Mouse (Mus musculus) large intestine, adult 2 months (tissue): ENCODE measurements around the gene Gm12248. TPM values are rescaled to one million over a fixed set of nuclear protein-coding genes. Genes with fewer than 3 reads are reported as not detected.

Source experiments
- DNase-seq: peaks from one replicate; pipeline ENCODE4 v3.0.0-alpha.2; 2012; ENCODE audit warnings: low read depth, low spot score
- WGBS: fragments of 180-500 bp; shearing (Covaris S2); methylation state at CpG from one replicate; pipeline ENCODE4 v1.1.7; 2018; 5-methylcytosine and 5-hydroxymethylcytosine counted together
- polyA plus RNA-seq: library from polyadenylated mRNA; depleted of rRNA; stranded (reverse); fragments of >200 nt; gene quantifications from 2 replicates; pipeline ENCODE4 v1.2.3, GENCODE M21; 2012; rRNA removed

Gm12248 gene
- 0.16 and 0.29 TPM in 2 replicates for polyA plus RNA-seq

DNA sequence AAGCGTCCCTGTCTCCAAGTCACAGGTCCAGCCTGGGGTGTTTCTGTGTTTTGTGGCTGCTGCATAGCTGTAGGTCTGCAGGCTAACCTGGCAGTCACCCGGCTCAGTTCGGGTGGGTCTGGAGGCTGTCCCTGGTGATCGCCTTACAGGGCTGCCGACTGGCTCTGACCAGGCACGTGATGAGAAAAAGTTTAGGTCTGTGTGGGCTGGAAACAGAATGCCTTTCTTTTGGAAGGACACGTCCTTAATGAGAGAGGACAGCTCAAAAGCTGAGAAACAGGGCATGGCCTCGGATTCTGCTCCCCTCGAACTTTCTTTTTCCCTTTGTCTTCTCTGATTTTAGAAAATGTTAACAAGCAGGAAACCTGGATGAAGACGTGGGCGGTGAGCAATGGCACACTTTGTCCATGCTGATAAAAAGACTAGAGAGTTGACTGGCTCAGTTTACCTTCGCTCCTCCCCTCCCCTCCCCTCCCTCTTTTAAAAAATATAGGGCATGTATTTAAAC lies at the start of gene Gm12248:
Gene Gm12248 (minus strand): TSS at position 114 of the 508 bp plus-strand sequence.
- no peak for DNase-seq
- 17% methylated on average over 12 of the region's 12 CpGs for WGBS

- 90% methylated on average over 3 of the region's 3 CpGs for WGBS
- DNase-seq = no peak
Observed at GRCm38 (mm10) chr11:58139466-58139865, 46.5 kb upstream of the Gm12248 start.

DNA sequence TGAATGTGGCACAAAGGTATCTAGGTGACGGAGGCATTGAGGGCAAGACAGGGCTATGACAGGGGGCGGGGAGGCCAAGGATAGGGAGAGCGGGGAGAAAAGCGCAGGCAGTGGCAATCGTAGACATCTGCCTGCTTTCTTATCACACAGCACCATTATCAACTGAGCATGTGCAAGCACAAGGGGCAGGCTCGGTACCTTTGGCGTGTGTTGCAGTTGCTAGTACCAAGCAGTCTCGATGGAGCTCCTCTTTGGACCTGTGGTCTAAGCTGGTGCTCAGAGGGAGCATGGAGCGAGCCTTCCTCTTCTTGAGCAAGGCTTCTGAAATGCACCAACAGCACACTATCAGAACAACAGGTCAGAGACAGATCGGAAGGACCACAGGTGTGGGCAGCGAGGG lies 45.9 kb upstream of the Gm12248 start:
- 94% methylated on average over 11 of the region's 11 CpGs for WGBS
- no peak for DNase-seq

GRCm38 (mm10) chr11:58136677-58137076 lies 43.7 kb upstream of the Gm12248 start:
- no peak for DNase-seq
- WGBS = 92% methylated on average over 6 of the region's 6 CpGs

- DNase-seq = no peak
Observed at GRCm38 (mm10) chr11:58135296-58135695, 42.4 kb upstream of the Gm12248 start.

- DNase-seq = no peak
Observed at GRCm38 (mm10) chr11:58134869-58135268, 41.9 kb upstream of the Gm12248 start.

DNA sequence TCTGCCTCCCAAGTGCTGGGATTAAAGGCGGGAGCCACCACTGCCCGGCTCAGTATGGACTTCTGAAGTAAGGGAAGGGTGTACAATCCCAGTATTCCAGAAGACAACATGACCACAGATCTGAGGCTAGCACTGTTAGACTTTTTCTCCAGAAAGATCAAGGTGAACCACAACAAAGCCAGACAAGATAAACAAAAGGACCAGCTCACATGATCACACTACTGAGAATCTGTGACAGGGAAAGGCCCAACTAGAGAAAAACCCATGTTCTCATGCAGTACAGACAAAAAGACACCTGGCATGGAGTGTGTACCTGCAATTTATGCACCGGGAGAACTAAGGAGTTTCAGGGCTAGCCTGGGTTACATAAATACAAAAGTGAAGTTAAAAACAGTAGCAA lies 39.1 kb upstream of the Gm12248 start:
- 92% methylated on average over 3 of the region's 3 CpGs for WGBS
- DNase-seq = no peak

DNA sequence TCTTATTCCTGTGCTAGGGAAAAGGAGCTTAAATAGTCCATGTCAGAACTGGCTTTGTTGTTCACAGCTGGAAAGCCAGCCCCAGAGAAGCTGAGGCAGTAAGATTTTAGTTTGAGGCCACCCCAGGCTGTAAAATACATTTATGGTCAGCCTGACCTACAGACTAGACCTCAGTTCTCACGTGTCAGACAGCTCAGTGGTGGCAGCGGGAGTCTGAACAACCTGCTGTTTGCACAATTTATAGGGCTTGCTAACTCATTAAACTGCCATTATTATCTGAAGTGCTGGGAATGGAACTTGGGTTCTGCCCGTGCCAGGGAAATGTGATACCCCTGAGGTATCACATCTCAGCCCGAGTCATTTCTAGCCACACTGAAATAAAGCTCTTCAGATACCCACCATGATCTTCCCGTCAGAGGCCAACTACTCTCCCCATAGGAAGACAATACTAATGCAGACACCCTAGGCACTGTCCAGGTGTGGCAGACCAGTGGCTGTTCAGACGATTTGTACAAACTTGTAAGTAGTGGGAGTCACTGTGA lies 36.4 kb upstream of the Gm12248 start:
- 26% methylated on average over 6 of the region's 6 CpGs for WGBS

DNA sequence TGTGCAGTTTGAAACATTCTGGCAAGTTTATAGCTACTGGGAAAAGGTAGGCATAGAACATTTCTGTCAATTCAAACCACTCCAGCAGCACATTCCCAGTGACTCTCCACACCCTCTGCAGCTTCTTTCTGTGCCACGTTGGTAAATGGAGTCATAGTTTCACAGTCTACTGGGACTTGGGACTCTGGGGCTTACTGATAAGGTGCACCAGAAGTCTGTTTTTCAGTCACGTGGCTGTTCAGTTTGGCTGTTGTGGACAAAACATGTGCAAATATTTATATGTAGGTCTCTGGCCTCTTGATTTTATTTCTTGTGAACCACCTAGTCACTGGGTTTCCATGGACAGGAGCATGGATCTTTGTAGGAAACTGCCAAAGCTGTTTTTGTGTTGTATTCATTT lies 34.6 kb upstream of the Gm12248 start:
- no peak for DNase-seq
- WGBS = 78% methylated on average over 2 of the region's 2 CpGs

More for the DNA sequence above, 36.4 kb upstream of the Gm12248 start:
- no peak for DNase-seq

DNA sequence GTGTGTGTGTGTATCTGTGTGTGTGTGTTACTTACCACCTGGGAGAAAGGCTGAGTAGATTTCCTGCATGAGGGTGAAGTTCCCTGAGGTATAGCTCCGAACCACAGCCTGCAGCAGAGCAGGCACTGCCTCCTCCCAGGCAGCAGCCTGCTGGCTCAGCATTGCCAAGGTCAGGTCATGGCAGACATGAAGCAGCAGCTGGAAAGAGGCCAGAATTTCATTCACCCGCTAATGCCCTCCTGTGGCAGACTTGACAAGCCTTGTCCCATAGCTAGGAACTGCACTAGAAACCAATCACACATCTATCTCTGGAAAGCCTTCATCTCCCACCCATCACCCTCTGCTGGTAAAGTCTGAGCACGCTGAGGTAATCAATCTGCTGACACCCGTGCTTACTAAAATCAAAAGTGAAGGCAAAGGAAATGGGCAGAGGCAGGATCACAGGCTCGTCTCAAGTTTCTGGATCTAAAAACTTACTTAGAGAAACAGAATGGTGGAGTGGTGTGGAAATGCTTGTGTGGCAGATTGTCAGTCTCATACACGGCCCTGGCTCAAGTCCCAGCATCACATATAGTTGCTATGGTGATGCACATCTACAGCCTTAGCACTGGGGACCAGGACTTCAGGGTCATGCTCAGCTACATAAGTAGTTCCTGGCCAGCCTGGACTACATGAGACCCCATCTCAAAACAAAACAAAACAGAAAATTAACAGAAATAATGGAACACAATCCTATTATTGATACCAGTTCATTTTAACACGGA lies 33.6 kb upstream of the Gm12248 start:
- 54% methylated on average over 7 of the region's 7 CpGs for WGBS
- no peak for DNase-seq

DNA sequence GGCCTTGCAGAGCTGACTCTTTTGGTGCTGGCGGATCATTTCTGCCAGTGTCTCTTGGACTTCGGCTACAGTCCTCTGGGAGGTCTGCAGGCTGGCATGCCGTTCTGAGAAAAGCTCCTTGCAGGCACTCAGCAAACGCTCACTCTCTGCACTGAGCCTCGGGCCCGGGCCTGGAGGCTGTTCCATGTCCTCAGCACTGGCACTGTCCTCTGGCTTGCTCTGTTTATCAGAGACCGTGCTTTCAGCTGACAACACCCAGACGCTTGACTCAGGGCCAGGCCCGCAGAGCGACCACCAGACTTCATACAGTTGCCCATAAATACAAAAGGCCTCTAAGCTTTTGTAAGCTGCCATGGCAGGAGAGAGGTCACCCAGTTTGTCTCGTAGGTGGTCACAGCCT lies 32.1 kb upstream of the Gm12248 start:
- 76% methylated on average over 11 of the region's 11 CpGs for WGBS
- DNase-seq = no peak

- WGBS = 86% methylated on average over 2 of the region's 2 CpGs
- DNase-seq = no peak
Observed at GRCm38 (mm10) chr11:58123711-58124110, 30.8 kb upstream of the Gm12248 start.

GRCm38 (mm10) chr11:58121351-58121750 lies 28.4 kb upstream of the Gm12248 start:
- DNase-seq = no peak
- 88% methylated on average over 9 of the region's 9 CpGs for WGBS

DNA sequence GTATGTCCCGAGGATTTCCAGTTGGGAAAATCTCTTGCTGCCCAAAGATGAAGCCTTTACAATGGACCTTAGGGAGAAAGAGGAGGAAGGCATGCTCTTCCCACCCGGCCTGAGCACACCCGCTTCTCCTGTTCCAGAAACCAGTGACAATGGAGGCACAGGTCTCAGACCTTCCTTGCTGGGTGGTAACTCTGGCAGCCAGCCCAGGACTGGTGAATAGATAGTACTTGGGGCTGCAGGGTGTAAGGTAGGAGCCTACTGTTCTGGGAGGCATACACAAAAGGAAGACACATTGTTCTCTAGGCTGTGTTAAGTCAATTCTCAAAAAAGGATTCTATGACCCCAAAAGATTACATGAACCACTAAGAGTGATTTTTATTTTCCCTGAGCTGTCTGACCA lies 27.7 kb upstream of the Gm12248 start:
- WGBS = 66% methylated on average over 3 of the region's 3 CpGs
- no peak for DNase-seq

DNA sequence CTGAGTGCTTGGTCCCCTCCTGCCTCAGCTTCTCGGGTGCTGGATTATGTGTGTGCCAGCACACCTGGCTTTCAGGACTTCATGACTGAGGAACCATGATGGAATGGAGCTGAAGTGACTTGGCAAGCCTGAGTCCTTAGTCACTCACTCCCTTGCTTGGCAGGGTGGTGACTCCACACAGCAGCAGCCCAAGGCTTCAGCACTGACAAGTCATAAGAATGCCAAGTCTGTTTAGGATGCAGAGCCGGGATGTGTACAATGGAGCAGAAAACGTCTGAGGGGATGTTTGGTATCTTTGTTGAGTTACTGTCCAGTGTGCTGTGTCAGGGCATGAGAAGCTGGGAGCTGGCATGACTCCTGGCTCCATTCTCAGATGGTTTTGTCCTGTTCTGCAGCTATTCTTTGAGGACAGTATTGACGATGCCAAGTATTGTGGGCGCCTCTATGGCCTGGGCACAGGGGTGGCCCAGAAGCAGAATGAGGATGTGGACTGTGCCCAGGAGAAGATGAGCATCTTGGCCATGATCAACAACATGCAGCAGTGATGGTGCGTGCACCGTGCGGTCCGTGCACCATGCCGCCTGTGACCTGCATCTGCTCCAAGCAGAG lies 24.2 kb upstream of the Gm12248 start:
- 82% methylated on average over 10 of the region's 10 CpGs for WGBS
- DNase-seq = no peak

DNA sequence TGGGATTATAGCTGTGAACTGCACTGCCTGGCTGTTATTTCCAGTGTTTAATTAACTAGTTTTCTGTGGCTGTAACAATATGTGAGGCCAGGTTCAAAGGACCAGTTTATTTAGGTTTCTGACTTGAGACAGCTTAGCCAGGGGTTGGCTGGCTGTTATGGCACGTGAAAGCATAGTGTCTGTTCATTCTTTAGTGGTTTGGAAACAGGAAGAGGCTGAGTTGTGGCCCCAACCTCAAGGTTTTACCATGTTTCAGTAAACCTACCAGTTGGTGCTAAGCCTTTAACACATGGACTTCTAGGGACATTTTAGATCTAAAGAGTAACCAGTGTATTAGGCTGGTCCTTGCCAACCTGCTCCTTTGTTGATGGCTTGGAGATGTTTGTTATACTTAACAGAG lies 23.6 kb upstream of the Gm12248 start:
- 73% methylated on average over 1 of the region's 1 CpGs for WGBS
- no peak for DNase-seq

DNA sequence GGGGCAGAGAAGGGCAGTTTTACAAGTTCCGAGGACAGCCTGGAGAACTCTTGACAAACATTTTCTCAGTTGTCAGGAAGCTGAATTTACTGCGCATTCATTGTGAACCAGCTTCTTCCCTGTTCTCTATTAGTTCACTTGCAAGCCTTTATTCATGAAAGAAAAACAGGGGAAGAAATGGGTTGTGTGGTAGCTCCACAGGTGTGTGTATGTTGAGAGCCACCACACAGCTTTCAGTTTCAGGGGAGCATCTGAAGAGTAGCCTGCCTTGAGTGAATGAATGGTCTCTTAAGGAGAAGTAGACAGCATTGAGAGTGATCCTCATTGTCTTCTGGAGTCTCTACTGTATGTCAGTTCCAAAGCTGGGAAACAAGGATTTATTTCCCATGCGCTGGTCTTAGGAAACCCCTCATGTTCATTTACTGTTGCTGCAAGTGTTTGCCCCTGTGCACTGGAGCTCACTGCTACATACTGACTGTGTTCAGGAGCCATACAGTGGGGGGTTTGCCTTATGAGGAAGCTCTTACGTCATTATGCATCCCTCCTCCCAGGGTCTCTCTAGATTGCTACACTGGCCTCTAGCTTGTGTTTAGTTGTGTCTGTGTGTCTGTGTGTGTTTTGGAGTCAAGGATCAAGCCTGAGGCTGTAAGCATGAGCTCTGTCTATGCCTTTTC lies 14.9 kb upstream of the Gm12248 start:
- WGBS = 74% methylated on average over 4 of the region's 4 CpGs
- DNase-seq = no peak

DNA sequence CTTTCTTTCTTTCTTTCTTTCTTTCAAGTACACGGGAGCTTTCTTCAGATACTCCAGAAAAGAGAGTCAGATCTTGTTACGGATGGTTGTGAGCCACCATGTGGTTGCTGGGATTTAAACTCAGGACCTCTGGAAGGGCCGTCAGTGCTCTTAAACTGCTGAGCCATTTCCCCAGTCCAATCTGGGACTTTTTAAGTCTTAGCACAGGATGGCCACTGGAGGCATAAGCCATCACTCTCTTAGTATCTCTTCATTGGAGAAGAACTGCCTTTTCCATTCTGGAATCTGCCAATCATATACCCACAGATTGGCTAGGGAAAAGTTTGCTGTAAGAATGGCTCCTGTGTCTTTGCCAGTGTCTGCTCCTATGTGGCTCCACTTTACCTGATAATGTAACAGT lies 14.1 kb upstream of the Gm12248 start:
- DNase-seq = no peak

GRCm38 (mm10) chr11:58104351-58104791 lies 11.4 kb upstream of the Gm12248 start:
- under 1% methylated on average over 24 of the region's 24 CpGs for WGBS
- DNase-seq = no peak

More for the DNA sequence above, 14.1 kb upstream of the Gm12248 start:
- 35% methylated on average over 3 of the region's 3 CpGs for WGBS

DNA sequence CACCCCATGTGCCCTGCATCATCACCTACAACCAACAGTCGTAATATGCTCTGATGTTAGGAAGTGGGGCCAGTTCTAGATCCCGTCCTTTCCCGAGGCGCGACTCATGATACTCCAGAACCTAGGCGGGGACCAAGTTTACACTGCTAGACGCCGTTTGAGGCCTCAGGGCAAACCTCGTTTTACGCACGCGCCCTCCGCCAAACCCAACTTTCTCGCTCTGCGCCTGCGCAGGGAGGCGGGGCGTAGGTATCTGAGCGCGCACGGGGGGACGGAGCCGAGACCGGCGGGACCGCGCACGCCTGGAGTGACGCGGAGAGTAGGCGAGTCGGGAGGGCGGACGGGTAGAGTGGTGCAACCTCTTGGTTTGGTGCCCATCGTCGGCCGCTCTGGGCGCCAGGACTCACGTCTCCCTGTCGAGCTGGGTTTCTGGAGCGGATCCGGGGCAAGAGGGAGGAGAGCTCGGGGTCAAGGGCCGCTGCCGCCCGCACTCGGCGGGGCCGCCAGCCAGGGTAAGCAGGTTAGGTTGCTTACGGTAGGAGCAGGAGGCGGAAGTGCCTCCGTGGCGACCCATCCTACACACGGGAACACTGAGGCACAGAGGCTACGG lies 10.9 kb upstream of the Gm12248 start, which contains the start of gene Cnot8:
Gene Cnot8 (plus strand): TSS at position 457 of the 610 bp plus-strand sequence.
- WGBS = under 1% methylated on average over 55 of the region's 55 CpGs
- peak; percentile 96 for DNase-seq
